Mouse (Mus musculus) heart, adult 9 months (tissue): Measurements from ENCODE around the gene Il17rc.

Experiments
- DNase-seq, 2 experiments: peaks; one replicate each; pipeline ENCODE4 v3.0.0; 2022; ENCODE audit warnings: low spot score in 2 of 2

Gene Il17rc

DNA sequence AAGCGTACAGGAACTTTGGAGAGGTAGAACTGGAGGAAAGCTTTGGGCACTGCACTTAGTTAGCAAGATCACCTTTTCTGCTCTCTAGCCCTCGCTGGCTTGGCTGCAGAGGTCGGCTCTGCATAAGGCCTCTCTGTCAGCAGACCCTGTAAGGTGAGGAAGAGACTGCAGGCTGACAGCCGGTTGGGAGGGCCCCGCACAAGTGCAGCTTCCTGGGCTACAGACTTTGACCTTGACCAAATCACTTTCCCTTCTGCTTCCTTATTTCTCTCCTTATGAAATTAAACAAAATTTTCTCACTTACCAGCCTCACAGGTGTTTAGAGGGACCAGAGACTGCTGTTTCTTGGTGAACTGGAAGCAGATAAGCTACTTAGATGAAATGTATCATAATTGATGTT, 16.2 kb upstream of the Il17rc start:
- no peak for DNase-seq

DNA sequence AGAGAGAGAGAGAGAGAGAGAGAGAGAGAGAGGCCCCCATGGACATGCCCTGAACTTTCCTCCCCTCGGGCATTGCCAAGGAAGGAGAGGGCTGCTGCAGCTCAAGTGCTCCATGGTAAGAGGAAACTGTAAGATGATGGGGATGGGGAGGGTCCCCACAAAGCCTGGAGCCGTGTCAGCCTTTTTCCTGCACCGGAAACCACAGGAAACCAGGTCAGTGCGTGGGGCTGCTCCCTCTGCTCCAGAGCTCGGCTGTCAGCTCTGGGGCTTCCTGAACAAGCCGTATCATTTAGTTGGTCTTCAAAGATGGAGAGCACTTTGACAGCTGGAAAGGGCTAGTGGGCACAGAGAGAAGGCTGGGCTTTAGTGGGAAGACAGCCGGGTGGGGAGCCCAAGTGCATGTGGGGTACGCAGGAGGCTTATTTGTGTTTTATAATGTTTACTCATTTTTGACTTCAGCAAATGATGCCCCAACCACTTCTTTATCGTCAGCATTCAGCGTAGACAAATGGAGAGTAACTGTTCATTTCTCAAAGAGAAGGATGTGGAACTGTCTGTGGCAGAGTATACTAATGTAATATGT, 13.2 kb upstream of the Il17rc start, which contains the start of gene Il17re:
Gene Il17re, plus strand, starts transcription at position 533 of the 583 bp plus-strand sequence.
- DNase-seq = no peak

DNA sequence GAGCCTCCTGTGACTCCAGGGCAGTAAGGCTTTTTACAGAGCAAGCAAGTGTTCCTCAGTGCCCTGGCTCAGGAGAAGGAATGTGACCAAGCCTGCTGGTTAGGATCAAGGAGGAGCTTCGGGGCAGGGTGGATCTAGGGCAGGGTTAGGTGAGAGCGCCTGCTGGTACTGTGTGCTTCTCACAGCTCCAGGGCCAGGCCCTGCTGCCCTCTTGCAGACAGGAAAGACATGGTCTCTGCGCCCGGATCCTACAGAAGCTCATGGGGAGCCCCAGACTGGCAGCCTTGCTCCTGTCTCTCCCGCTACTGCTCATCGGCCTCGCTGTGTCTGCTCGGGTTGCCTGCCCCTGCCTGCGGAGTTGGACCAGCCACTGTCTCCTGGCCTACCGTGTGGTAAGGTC, 12.6 kb upstream of the Il17rc start:
- no peak for DNase-seq

DNA sequence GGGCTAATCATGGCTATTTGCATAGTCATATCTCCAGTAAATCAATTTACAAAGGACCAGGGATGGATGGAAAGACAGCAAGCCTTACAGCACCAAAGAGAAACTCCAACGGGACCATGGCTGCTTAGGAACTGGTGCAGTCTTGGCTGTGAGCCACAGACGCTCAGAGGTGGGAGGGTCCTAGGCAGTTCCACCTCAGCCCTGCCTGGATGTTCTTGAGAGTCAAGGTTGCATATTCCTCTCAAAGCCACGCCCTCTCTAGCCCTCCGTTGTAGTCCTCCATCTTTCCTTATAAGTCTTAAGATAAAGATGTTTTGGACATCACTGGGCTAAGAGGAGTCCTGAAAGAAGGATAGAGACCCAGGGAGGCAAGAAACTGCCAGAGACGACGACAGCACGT, 7.2 kb upstream of the Il17rc start:
- DNase-seq = no peak

DNA sequence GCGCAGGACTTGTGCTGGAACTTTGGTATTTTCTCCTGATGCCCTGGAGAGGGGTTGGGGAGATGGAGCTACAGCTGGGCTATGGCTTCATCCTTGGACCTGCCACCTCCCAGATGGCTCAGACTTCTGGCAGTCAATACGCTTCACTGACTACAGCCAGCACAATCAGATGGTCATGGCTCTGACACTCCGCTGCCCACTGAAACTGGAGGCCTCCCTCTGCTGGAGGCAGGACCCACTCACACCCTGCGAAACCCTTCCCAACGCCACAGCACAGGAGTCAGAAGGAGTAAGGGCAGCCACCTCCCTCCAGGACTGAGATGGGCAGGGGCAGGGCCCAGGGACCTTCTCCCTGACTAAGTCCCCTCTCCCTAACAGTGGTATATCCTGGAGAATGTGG, 5.6 kb upstream of the Il17rc start:
- no peak for DNase-seq

DNA sequence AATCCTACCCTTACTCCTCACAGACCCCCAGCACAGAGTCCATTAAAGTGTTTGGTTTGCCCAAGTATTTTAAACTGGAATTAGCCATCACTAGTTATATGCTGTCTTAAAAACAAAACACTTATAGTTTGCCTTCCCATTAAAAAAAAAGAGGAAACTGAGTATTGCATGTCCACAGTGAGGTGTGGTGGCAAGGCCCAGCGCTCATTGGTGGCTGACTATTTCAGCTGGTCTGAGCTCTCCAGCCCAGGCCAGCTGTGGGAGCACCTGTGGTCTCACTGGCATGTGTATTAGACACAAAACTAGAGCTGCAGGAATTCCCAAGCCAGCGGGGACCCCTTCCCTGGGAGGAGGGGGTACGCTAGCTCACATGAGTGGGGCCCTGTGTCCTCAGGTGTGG, 2.7 kb upstream of the Il17rc start:
- DNase-seq = no peak

DNA sequence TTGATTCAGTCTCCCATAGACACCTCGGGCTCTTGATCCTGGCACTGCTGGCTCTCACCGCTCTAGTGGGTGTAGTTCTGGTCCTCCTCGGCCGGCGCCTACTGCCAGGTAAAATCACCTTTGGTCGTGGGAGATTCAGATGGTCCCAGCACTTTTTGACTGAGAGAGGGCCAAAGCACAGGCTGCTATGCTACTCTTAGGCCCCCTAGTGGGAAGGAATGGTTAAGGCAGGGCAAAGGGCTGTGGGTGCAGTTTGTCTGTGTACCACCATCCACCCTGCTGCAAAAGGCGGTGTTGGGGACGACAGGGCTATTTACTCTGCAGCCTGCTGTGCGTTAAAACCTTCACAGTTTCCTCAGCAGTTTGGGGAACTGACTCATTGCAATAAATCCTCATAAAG, 2.2 kb upstream of the Il17rc start:
- peak; percentile 55 to 73 for DNase-seq

DNA sequence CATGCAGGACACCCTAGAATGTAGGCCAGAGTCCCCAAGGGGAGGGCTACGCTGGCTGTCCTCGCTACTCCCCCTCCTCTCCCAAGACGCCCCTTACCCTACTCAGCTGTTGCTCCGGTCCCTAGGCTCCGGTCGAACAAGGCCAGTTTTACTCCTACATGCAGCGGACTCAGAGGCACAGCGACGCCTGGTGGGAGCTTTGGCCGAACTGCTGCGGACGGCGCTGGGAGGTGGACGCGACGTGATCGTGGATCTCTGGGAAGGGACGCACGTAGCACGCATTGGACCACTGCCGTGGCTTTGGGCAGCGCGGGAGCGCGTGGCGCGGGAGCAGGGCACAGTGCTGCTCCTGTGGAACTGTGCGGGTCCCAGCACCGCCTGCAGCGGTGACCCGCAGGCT, 1.8 kb upstream of the Il17rc start:
- DNase-seq = peak; percentile 48 to 64

DNA sequence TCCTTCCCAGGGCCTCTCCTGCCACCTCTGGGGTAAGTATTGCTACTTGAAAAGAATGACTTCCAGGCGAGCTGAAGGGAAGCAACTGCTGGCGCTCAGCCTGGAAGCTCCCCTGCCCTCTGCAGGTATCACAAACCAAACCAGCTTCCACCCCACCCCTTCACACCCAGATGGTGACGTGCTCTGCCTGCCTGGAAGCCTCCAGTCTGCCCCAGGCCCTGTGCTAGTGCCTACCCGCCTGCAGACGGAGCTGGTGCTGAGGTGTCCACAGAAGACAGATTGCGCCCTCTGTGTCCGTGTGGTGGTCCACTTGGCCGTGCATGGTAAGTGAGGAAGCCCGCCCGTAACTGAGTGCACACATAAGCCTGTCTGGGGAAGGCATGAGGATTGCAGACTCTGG, 834 bp downstream of the Il17rc start:
- no peak for DNase-seq

DNA sequence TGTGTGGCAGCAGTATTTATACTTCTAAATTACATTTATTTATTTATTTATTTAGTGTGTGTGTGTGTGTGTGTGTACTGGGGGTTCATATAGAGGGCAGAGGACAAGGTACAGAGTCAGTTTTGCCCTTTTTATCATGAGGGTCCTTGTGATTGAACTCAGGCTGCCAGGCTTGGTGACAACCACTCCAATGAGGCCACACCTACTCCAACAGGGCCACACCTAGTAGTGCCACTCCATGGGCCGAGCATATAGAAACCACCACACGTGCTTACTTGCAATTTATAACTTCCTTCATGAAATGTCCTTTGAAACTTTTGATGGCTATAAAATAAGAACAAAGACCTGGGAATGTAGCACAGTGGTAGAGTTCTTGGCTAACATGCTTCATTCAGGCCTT, 2.0 kb downstream of the Il17rc start:
- DNase-seq = no peak

DNA sequence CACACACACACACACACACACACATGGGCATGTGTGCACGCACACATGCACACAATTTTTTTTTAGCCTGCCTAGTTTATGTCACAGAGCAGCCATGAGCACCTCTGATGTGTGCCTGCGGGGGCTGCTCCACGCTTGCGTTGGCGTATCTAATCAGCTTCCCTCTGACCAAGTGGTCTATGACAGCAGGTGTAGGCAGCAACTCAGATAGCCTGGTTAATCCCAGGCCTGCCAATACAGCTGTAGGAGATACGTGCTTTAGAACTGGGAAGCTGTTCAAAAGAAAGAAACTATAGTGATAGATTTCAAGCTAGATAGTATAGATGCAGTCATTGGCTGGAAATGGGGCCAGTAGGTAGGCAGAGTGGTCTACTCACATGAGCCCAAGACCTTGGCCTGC, 2.5 kb downstream of the Il17rc start:
- no peak for DNase-seq

DNA sequence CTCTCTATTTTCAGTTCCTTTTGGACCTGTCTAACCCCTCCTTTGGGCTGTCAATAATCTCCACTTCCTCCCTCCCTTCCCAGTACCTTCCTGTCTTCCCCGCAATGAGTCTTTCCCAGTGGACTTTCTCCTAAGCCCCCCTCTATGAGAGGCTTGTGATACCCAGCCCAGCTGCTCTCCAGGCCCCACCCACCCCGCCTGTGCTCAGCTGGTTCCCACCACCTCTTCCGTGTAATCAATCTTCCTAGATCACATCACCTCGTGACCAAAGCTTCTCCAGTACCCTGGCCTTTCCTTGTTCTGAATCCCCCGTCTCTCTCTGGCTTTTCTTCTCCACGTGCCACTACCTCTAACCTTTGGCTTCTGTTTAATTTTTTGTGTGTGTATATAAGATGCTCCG, 6.1 kb downstream of the Il17rc start:
- DNase-seq = no peak

DNA sequence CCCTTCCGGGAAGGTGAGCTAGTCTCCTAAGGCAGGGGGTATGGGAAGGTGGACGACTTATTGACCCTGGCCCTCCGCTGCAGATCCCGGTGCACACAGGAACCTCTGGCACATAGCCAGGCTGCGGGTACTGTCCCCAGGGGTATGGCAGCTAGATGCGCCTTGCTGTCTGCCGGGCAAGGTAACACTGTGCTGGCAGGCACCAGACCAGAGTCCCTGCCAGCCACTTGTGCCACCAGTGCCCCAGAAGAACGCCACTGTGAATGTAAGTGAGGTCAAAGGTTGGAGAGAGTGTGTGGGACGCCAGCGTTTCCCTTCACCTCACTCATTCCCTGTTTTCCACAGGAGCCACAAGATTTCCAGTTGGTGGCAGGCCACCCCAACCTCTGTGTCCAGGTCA, 7.7 kb downstream of the Il17rc start:
- no peak for DNase-seq

DNA sequence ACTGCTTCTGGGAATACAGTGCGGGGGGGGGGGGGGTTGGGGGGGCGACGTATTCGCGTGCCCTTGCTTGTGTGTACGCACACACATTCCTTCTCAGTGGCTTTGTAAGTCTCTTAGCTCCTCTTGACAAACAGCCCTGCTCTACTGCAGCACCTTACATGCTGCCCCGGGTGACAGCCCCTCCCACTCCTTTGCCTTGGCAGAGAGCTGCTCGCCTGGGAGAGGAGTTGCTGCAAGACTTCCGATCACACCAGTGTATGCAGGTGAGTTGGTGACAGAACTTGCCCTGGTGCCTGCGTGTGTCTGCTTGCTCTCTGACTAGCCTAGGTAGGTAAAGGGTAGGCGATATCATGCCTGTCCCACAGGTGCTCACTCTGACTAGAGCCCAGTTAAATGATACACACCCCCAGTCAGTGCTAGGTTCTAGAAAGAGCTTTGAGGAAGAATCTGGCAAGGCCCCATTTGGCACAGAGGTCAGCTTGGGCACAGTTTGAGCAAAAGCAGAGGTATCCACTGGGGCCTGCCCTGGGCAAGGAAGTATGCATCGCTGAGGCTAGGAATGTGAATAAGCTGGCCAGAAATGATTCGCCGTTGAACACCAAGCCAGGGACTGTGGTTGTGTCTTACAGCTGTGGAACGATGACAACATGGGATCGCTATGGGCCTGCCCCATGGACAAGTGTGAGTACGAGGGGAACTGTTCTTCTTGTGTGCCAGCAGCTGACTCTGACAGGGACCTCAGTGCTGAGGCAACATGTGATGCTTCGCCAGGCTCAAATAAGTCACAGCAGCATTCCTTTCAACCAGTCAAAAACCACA, 9.5 kb downstream of the Il17rc start:
- peak; percentile 23 to 35 for DNase-seq

DNA sequence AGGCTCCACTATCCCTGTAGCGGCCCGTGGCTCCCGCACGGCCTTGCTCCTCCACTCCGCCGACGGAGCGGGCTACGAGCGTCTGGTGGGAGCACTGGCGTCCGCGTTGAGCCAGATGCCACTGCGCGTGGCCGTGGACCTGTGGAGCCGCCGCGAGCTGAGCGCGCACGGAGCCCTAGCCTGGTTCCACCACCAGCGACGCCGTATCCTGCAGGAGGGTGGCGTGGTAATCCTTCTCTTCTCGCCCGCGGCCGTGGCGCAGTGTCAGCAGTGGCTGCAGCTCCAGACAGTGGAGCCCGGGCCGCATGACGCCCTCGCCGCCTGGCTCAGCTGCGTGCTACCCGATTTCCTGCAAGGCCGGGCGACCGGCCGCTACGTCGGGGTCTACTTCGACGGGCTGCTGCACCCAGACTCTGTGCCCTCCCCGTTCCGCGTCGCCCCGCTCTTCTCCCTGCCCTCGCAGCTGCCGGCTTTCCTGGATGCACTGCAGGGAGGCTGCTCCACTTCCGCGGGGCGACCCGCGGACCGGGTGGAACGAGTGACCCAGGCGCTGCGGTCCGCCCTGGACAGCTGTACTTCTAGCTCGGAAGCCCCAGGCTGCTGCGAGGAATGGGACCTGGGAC, 11.4 kb downstream of the Il17rc start:
- DNase-seq = peak; percentile 30 to 33

DNA sequence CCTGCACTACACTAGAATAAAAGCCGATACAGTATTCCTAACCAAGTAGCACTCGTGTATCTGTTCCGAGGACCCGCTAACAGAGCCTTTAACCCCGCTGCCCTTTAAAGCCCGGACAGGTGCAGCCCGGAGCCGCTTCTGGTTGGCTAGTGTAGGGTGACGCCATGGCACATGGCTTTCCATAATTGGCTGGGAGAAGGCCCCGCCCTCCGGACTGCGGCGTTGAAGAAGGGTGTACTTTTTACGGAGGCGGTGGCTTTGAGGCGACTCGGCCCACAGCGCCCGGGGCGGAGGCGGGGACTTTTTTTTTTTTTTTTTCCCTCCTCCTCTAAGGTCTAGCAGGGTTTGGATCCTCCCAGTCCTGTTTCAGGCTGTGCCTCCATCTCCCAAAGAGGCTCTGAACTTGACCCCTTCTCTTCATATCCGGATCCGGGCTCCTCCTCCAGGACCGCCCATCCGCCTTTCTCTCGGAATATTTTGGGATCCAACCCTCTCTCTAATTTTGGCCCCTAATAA, 11.9 kb downstream of the Il17rc start, which contains the start of gene Creld1:
Gene Creld1, plus strand, starts transcription at position 198 of the 516 bp plus-strand sequence.
- DNase-seq = peak; percentile 96 to 97

DNA sequence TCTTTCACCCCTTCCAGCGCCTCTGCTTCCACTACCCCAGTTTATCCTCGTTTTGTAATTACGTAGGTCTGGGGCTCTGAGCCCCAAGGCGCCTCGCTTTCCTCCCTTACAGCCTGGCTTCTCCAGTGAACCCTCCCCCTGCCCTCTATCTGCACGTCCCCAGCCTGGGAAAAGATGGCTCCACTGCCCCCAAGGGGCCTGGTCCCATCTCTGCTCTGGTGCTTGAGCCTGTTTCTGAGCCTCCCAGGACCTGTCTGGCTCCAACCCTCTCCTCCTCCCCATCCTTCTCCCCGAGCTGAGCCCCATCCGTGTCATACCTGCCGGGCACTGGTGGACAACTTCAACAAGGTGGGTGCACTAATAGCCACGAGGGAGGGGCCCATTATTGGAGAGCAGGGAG, 12.5 kb downstream of the Il17rc start:
- peak; percentile 27 to 46 for DNase-seq

DNA sequence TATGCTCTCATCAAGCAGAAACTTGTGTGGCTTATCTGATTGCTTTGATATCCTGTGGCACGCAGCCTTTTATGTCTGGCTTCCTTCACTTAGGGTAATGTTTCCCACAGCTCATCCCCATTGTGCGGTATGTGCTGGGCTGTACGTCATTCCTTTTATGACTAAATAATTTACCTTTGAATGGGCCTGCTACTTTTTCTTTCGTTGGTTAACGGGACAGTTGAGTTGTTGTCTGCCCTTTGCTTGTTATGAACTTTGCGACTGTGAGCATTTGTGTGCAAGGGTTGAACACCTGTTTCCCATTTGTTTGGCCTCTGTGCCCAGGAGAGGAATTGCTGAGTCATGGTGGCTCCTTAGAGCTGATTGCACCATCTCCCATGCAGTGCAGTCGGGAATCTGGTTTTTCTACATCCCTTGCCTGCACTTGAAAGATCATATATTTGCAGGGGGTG, 15.9 kb downstream of the Il17rc start:
- DNase-seq = no peak

DNA sequence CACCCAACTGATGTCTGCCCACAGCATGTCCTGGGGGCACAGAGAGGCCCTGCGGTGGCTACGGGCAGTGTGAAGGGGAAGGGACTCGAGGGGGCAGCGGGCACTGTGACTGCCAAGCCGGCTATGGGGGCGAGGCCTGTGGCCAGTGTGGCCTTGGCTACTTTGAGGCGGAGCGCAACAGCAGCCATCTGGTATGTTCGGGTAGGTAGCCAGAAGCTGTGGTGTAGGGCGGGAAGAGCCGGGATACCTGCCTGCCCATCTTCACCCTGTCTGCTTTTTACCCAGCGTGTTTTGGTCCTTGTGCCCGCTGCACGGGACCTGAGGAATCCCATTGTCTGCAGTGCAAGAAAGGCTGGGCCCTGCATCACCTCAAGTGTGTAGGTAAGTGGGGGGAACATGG, 18.2 kb downstream of the Il17rc start:
- no peak for DNase-seq

DNA sequence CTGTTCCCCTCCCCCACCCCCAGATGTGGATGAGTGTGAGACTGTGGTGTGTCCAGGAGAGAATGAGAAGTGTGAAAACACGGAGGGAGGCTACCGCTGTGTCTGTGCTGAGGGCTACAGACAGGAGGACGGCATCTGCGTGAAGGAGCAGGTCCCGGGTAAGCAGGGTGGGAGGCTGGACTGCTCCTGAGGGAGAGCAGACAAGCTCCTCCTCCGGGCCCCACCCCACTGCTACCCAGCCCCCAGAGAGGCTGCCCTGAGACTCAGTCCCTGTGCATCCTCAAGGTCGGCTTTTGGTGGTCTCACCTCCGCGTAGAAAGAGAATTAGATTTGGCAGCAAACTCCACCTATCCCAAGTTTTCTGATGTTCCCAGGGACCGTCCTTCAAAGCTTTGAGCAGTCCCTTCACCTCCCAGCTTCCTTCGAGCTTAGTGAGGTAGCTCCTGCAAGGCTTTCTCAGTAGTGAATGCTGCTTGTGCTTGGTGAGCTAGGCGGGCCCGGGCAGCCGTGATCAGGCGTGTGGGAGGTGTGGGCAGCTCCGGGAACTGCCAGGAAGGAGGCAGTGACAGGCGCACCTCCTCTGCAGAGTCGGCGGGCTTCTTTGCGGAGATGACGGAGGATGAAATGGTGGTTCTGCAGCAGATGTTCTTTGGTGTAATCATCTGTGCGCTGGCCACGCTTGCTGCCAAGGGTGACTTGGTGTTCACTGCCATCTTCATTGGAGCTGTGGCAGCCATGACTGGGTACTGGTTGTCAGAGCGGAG, 21.1 kb downstream of the Il17rc start:
- no peak for DNase-seq

DNA sequence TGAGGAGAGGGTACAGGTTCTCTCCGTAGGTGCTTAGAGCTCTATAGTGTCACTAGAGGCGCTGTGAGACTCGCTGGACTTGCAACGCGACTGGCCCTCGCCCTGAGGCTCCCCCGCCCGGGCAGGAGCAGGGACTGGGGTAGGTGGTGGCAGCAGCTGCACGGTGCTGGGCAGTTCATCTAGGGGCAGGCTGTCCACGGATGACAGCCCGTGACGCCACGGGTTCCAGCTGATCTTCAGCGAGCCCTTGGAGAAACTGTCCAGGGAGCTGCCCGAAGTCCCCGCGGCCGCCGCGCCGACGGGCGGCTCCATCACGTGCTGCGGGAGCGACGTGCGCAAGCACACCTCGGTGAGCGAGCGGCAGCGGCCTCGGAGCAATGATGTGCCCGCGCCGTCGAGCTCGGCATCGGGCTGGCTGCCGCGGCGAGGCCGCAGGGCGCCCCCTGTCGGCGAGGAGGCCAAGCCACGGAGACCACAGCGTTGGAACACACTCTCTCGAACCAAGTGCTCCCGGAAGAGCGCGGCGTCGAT, 23.1 kb downstream of the Il17rc start:
- peak; percentile 69 to 75 for DNase-seq
